Mouse (Mus musculus) cerebellum, postnatal 4 days (tissue): ENCODE results near the gene Eci2.
"Not testable (repeated sequence)": the region's sequence is repeated elsewhere in the genome, so short reads cannot be mapped to it uniquely, and the experiment has no call there.

Experiments
- DNase-seq, 2 experiments: peaks; one replicate each; pipeline ENCODE4 v3.0.0; 2022; ENCODE audit warnings: low spot score in 2 of 2, mixed read lengths in 1 of 2

Gene Eci2

DNA sequence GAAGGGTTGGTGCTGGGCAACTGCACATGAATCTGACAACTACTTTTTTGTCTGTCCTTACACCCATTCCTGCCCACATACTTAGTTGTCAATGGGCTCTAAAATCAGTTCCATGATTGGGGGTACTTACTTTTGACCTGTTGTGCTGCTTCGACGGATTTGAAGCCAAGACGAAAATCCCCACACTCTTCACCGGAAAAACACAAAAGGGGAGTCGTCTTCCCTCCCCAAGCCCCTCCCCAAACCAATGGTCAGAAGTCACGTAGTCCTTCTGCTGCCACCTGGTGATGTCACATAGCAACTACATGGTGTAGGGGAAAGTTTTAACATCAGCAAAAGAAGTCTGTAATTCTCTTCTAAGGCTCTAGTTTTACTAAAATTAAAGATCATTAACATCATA lies at the start of gene Eci2:
Eci2 (minus strand) TSS at position 218 of the 400 bp plus-strand sequence.
- peak in 1 of 2 experiments; percentile 30 for DNase-seq

DNA sequence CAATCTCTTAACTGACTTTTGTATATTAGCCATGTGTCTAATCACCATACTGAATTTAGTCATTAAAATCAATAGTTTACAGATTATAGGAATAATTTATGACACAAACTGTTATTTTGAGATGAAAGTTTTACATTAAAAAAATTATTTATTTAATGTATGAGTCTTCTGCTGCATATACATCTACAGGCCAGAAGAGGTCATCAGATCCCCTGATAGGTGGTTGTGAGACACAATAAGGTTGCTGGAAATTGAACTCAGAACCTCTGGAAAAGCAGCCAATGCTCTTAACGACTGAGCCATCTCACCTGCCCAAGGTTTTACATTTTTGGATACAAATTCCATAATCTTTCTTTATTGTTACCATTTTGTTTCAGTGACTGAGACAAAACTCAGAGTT lies 48.0 kb upstream of the Eci2 start:
- no peak for DNase-seq

DNA sequence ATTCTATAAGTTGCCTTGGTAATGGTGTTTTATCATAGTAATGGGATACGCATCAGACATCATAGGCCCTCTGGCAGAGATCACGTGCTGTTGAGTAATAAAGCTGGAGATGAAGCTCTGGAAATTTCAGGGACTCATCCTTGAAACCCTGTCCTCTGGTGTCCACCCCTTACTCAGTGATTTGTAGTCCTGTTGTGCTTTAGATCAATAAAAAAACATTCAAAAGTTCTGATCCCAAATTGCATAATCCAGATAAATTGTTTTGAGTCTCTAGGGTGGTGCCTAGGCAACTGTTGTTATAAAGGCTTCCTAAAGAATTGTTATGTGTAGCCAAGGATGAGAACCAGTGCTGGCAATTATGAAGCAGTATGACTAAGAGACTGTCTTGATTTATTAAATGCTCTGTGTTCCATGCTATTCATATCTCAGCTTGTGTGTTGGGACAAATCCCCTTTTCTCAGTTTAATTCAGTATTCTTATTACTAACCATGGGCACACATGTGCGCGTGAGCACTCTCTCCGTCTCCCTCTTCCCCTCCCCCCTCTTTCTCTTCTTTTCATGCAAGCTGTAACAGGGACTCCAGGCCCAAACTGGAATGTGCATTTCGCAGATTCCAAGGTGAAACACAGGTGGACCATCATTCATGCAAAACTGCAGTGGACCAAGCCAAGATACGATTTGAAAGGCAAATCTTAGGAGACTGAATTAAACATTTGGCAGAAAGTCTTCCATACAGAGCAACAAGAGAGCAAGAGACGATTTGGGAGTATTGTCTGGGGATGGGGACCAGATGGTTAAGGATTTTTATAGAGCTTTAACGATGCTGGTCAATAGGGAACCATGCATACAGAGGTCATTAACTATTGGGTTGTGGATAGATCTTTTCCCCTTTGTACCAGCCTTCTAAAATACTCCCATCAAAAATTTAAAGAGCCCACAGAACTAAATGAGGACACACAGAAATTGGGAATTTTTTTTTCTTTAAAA lies 43.9 kb upstream of the Eci2 start:
- no peak for DNase-seq

DNA sequence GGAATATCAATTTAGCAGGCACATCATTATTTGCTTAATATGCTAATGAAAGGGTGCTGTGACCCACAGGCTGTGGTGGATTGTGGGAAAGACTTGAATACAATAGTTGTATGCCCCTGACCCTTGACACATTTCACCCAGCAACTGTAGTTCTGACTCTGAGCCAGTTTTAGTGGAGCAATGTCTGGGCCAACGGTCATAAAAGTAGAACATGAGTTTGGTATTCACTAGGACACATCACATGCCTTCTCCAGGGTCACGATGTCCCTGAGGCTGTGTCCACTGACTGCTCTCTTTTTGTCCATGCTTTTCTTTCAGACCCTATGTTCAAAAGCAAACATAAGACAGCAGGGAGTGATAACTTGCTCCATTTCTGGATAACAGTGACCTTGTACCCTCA lies 40.2 kb upstream of the Eci2 start:
- DNase-seq = no peak

DNA sequence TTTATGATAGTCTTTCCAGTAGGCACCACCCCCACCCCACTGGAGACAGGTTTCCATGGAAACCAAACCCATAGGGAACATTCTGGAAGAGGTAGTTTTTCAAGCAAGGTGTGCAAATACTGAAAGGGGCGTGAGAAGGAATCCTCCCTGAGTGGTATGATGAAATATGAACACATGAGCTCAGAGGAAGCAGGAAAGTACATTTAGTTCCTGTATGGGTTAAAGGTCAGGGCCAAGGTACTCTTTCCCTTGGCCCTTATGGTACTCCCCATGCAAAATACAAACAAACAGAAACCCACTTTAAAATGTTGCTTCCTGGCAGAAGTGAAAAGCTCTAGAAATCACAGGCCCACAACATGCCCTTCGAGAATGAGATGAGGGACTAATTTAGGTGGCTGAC lies 39.1 kb upstream of the Eci2 start:
- no peak for DNase-seq

DNA sequence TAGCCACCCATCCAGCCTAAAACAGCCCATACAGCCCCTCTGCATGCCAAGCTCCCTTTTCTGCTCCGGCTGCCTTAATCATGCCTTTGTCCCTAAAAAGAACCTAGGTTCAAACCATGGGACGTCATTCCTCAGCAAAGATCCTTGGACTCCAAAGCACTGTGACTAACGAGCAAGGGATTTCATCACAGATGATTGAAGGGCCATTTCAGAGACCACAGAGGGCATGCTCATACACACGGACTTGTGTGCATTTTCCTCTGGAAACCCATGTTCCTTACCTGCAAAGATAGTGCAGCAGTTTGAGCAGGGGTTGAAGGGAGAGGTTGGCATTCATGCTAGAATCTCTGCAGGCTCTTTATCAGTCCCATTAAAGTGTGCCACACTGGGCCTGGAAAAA lies 37.5 kb upstream of the Eci2 start:
- DNase-seq = no peak

DNA sequence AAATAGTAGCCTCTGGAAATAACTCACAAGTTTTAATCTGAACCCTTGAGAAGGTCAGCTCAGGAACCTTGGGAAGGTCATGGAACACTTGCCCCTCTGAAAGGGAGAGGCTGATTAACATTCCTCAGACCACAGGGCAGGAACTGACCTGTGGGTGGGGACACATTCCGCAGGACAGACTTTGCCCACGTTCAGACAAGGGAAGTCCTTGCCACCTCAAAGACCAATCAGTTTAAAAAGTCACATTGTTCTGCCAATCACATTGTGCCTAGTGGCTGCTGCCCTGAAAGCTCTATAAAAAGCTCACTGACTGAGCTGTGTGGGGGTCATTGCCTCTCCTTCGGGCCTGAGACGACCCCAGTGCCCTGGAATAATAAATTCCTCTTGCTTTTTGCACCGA lies 31.2 kb upstream of the Eci2 start:
- no peak for DNase-seq

DNA sequence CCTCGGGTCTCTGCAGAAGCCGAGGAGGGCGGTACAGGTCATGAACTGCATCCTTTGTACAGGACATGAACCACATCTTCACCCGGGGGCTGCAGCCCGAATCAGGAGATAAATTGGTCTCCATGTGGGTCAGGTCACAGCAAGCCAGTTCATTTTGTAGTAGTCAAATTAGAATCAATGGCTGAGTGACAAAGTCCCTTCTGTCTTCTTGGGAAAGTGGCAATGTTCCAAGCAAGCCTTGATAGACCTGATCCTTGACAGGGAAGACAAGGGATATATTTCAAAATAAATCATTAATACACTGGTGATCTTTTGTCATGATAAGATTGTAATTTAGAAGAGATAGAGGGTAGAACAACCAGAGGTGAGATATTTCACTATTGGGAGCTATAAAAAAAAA lies 9.6 kb upstream of the Eci2 start:
- no peak for DNase-seq

DNA sequence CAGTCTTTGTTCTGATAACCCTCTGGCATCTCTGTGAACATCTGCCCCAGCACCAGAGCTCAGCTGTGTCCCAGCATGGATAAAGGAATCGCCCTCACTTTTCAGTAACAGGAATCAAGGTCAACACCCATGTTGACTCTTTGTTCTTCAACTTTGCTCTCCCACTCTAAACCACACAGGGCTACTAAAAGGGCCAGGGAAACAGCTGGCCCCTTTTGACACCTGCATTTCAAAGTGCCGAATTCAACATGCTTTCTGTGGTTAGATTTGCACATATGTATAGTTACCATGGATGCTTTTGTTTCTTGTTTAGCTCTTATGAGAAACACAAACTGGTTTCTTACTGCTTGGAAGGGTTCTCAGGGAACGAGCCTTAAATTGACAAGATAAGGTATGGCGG lies 8.8 kb upstream of the Eci2 start:
- DNase-seq = no peak

DNA sequence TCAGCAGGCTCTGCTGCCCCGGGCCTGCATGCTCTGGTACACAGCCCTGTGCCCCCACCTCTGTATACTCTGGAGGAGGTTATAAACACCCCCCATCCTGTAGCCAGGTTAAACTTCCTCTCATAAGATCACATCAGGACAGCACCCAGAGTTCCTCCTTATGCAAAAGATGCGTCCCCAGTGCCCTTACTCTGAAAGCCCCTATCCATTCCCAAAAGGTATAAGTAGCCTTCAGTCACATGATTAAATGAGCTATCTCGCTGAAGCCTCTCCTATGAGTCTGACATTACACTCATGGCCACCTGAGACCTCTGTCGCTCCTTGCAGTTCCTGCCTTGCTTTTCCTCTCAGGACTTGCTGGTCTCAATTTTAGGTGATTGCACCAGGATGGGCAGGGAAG lies 6.7 kb upstream of the Eci2 start:
- DNase-seq = no peak

DNA sequence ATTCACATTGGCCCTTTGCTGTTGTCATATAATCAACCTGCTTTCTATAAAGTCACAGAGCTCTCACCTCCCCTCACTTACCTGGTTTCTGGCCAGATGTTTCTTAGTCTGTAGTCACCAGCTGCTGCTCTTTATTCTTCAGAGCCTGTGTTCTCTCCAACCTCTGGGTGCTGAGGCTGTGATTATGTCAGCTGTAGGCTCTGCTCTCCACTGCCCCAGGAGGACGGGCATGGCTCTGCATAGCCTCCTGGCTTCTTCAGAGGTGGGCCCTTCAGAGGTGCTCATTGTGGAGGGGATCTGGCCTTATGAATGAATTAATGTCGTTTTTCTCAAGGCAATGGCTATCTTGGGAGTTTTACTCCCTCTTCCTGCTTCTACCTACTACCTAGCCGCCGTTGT lies 4.8 kb upstream of the Eci2 start:
- DNase-seq = no peak

DNA sequence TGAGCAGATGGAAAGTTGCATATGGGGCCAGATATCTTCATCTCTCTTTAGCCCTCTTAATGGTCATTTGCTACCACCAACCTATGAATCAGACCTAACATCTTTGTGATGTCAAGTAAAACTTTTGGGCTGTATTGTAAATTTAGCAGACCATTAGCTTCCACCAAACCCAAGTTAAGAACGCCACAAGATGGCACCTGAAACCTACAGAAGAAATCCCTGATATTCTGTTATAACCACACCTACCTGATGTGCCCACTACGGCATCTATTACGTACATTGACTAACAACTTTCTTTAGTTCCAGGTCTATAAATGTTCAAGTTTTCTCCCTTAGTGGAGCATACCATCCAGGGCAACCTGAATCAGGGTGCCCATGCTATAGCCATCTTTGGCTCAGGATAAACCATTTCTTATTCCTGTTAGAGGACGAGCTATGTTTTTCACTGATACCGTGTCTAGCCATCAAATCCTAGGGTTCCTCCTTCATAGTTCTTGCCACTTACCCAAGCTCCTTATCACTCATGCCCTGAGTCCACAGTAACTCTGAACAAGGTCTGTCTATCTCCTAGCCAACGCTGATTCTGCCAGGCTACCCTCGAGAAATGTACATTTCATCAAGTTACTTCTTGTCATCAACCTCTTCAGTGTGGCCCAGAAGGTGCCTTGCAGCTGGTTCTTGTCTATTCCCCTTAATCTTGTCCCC lies 4.2 kb upstream of the Eci2 start:
- no peak for DNase-seq

DNA sequence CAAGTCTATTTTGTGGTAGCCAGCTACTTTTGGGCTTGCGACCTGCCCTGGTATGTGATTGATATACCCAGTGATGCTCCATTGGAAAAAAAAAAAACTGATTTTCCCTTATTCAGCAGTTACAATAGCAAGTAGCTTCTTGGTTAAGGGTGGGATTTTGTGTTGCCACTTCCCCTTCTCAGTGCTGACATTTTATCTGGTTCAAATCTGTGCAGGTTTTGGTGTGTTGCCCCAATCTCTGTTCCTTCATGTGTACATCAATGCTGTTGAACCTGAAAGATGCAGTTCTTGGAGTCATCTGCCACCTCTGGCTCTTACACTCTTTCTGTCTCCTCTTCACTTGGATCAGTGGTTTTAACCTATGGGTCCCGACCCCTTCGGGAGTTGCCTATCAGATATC lies 1.5 kb upstream of the Eci2 start:
- DNase-seq = no peak

DNA sequence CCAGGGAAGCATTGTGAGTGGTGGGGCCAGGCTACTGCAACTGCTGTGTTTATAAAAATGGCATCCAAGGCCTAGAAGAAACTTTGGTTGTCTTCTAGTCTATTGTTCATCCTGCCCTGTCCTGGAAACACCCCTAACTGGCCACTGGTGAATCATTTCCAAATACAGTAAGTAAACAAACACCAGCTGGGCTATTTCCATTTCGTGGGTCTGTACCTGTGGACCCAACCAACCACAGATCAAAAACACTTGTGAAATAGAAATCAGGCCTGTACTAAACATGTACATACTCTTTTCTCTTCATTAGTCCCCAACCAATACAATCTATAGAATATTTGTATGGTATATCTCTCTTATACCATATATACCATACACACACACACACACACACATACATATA lies 3.5 kb downstream of the Eci2 start:
- DNase-seq = not testable (repeated sequence)

DNA sequence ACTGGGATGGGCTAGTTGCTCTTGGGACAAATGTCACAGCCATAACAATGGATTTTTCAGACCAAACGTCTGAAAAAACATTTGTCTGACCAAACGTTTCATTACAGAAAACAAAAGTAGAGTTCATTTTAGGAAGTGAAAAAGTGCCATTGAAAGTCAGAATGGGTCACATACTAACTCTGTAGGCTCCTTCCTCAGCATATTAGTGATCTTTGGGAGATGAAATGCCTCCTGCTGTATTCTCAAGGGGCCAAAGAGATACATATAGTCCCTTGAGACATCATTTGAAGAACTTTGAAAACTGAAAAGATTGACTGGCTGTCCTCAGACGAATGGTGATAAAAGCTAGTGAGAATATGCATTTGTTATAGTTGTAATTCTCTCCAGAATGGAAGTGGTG lies 6.5 kb downstream of the Eci2 start:
- no peak for DNase-seq

DNA sequence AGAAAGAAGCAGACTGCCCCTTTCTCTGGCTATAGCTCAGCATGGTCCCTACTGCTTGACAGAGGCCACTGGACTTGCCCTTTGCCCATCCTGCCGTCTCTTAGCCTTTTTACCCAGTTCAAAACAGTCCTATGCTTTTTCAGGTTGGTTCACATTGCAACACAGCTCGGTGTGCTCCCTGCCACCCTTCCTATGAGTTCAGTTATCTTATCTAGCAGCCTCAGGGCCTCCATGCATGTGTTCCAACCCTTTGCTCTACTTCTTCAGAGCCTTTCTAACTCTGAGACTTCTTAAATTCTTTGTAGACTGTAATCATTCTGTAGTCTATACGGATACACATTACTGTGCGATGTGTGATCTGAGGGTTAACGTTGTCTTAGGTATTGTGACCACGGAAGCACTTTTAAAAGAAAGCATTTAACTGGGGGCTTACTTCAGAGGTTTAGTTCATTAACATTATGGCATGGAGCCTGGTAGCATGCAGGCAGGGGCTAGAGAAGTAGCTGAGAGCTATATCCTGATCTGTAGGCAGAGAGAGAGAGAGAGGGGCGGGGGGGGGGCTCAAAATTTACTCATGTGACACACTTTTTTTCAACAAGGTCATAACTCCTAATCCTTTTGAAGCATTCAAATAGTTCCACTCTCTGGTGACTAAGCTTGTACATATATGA lies 7.9 kb downstream of the Eci2 start:
- DNase-seq = no peak

DNA sequence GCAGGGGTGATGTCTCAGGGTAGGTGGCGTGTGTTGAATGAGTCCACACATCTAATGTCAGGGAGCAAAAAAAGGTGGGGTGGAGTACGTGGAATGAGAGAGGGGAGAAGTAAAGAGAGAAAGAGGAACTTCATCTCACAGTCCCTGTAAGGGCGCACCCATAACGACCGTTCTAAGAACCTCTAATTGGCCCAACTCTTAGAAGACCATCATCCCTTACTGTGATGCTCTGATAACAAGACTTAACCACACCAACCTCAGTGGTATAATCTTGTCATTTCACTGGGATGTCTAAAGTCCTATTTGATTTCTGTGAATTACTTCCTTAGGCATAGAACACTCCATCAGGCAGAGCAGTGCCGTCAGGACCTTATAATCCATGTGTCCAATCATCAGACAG lies 9.5 kb downstream of the Eci2 start:
- DNase-seq = no peak

DNA sequence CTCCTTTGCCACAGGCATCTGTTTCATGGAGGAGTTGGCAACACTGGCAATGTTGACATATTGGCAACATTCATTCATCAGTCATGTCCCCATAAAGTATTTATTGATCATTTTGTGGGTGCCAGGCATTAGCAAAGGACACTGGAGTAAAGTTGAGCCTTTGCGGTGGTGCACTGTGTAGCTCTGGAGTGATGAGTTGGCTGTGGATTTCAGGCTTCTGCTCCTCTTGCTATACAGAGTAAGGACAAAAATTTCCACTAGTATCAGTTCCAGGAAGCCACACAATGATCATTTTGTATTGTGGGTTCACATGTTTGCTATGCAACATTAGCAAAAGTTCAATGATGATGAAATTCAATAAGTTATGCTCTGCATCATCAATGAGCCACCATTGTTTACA lies 10.8 kb downstream of the Eci2 start:
- no peak for DNase-seq

DNA sequence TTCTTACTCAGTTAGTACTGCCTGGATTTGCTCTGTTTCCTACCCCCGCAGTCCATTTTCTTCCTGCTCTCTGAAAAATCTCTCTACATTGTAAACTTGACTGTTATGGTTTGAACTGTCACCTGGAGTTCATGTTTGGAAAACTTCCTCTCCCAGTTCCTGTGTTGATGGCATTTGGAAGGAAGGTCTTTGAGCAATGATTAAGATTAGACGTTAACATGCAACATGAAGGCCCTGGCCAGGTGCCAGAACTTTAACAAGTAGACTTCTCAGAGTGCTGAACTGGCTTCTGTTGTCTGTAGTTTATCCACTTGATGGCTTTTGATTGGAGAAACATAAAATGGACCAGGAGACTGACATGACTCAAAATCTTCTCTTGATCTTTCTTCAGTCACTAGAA lies 31.0 kb downstream of the Eci2 start:
- DNase-seq = no peak

DNA sequence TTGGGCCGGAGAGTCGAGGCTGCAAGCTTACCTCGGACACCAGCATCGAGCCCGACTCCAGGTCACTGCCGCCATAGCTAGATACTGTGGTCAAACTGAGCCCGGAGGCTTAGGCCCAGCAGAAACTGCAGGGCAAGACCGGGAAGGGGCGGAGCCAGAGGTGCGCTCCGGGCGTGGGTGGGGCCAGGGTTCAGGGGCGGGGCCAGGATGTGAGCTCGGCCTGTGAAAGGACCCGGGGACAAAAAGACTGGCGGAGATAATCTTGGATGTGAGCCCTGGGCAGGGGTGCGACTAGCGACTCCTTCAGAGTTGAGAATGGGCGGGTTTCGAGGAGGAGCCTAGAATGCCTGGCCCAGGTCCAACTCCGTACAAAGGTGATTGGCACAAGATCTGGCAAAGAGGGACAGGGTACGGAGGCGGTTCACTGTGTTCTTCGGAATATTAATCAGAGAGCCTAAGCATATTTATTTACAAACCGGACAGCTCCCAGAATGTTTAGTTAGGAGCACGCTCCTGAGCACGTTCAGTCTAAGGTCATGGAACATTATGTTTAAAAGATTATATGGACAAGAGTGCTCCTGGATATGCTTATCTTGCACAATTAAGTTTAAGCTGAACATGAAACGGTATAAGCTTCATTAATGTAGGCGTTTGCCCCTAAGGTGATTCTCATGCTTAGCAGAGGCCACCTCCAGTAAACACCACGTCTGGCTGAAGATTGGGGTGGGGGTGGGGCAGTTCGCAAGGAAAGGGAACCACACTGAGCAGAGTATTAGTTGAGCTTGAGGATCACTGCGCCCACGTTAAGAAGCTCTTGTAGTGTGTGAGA lies 32.7 kb downstream of the Eci2 start:
- DNase-seq = peak; percentile 86 to 95

DNA sequence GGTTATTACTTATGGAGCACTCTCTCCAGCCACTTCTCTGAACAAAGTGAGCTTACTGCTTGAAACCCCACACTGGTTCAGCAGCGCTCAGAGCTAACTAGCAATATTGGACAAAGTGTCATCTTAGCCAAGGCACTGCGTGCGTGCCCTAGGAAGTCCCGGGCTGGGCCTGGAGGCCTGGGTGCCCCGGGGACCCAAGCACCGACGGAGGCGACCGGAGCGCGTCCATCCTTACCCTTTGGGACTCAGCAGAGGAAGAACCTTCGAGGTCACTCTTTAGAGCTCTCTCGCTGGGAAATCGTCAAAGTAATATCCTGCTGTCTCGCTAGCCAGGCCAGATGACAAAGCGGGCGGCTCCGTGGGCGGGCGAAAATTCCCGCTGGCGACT lies 33.3 kb downstream of the Eci2 start:
- DNase-seq = no peak

DNA sequence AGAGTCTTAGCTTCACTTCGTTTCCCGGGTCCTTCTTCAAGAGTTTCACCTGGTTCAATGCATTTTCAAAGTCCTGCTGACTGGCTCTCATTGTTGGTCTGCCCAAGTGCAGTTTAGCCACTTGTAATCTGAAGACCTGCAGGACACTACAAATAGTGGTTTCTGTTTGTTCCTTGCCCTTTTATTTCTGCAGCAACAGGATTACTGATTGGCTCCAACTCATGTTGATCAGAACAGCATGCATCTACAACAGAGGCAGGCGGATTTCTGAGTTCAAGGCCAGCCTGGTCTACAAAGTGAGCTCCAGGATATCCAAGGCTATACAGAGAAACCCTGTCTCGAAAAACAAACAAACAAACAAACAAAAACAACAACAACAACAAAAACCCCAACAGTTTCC lies 33.8 kb downstream of the Eci2 start:
- no peak for DNase-seq
